Mouse (Mus musculus): ENCODE data around the gene Slc16a11. TPM values are rescaled to one million over a fixed set of nuclear protein-coding genes. Genes with fewer than 3 reads are reported as not detected.

The Slc16a11 gene
- polyA plus RNA-seq, 1 experiment from 2014 or later: 11.2 TPM

- H3K27ac ChIP-seq (replicated peaks): no peak overlapping the region
- no peak overlapping the region for H3K4me3 ChIP-seq (replicated peaks)
- H3K4me1 ChIP-seq: peaks cover 41% of the 10 kb centered on the region
- H3K9me3 ChIP-seq (replicated peaks): no peaks in the 10 kb centered on the region
- WGBS: 65% methylated on average over 3 of the region's 3 CpGs
- H3K36me3 ChIP-seq: 0 out of 2 replicates have a peak, but pooled peaks cover 8% of the 10 kb centered on the region
- no peak overlapping the region for H3K9ac ChIP-seq
- ATAC-seq (ENCODE audit: insufficient number of reproducible peaks, low FRiP score, low TSS enrichment, low read depth): no peak
- peaks cover 58% of the 10 kb centered on the region for H3K27me3 ChIP-seq
- no peak overlapping the region for H3K4me2 ChIP-seq (replicated peaks)
These were observed 3.6 kb downstream of the Slc16a11 start for GRCm38 (mm10) chr11:70216103-70216502.

GRCm38 (mm10) chr11:70218039-70218438, 5.5 kb downstream of the Slc16a11 start:
- Histone ChIP-seq H3K9ac (no peak overlapping the region), H3K27me3 (peaks cover 45% of the 10 kb centered on the region), H3K4me2 (replicated peaks) (no peak overlapping the region), H3K9me3 (replicated peaks) (no peaks in the 10 kb centered on the region), H3K27ac (replicated peaks) (no peak overlapping the region), H3K4me3 (replicated peaks) (no peak overlapping the region), H3K36me3 (0 out of 2 replicates have a peak, but pooled peaks cover 8% of the 10 kb centered on the region), H3K4me1 (peaks cover 48% of the 10 kb centered on the region)
- no peak for ATAC-seq (ENCODE audit: insufficient number of reproducible peaks, low FRiP score, low TSS enrichment, low read depth)
- 80% methylated on average over 4 of the region's 4 CpGs for WGBS

- Histone ChIP-seq H3K9ac (no peak overlapping the region), H3K9me3 (replicated peaks) (no peaks in the 10 kb centered on the region), H3K4me1 (peaks cover 44% of the 10 kb centered on the region), H3K4me3 (replicated peaks) (peak overlapping the region; percentile 51), H3K36me3 (0 out of 2 replicates have a peak, but pooled peaks cover 8% of the 10 kb centered on the region), H3K4me2 (replicated peaks) (peak overlapping the region; percentile 76), H3K27me3 (peaks cover 39% of the 10 kb centered on the region), H3K27ac (replicated peaks) (no peak overlapping the region)
- ATAC-seq (ENCODE audit: insufficient number of reproducible peaks, low FRiP score, low TSS enrichment, low read depth): no peak
- WGBS: 87% methylated on average over 15 of the region's 15 CpGs
These were observed 6.4 kb downstream of the Slc16a11 start for GRCm38 (mm10) chr11:70218741-70219470.

GRCm38 (mm10) chr11:70219873-70220272, 7.3 kb downstream of the Slc16a11 start:
- Histone ChIP-seq H3K4me3 (replicated peaks) (peak overlapping the region; percentile 51), H3K9ac (peak overlapping the region; percentile 41; the same call in 1 of the 2 replicates), H3K4me1 (peaks cover 34% of the 10 kb centered on the region), H3K9me3 (replicated peaks) (no peaks in the 10 kb centered on the region), H3K36me3 (0 out of 2 replicates have a peak, but pooled peaks cover 8% of the 10 kb centered on the region), H3K27me3 (peaks cover 38% of the 10 kb centered on the region), H3K4me2 (replicated peaks) (peak overlapping the region; percentile 76), H3K27ac (replicated peaks) (peak overlapping the region; percentile 87; the same call in 1 of the 2 replicates)
- ATAC-seq (ENCODE audit: insufficient number of reproducible peaks, low FRiP score, low TSS enrichment, low read depth): no peak
- 43% methylated on average over 7 of the region's 7 CpGs for WGBS

- ATAC-seq (ENCODE audit: insufficient number of reproducible peaks, low FRiP score, low TSS enrichment, low read depth): no peak
- Histone ChIP-seq H3K9ac (peak overlapping the region; percentile 41), H3K9me3 (replicated peaks) (no peaks in the 10 kb centered on the region), H3K36me3 (0 out of 2 replicates have a peak, but pooled peaks cover 8% of the 10 kb centered on the region), H3K4me2 (replicated peaks) (peak overlapping the region; percentile 76), H3K4me1 (peaks cover 30% of the 10 kb centered on the region), H3K4me3 (replicated peaks) (peak overlapping the region; percentile 51), H3K27me3 (peaks cover 38% of the 10 kb centered on the region), H3K27ac (replicated peaks) (peak overlapping the region; percentile 87)
- WGBS: 2% methylated on average over 24 of the region's 24 CpGs
These were observed 7.8 kb downstream of the Slc16a11 start for GRCm38 (mm10) chr11:70220323-70220722.

GRCm38 (mm10) chr11:70220731-70221602, 8.4 kb downstream of the Slc16a11 start, which contains the start of gene Slc16a13:
Gene Slc16a13 (minus strand): TSS chr11:70221064.
- H3K27me3 ChIP-seq: peaks cover 37% of the 10 kb centered on the region
- peak within 1 kb of the TSS; percentile 76 for H3K4me2 ChIP-seq (replicated peaks)
- WGBS: under 1% methylated on average over 28 of the region's 28 CpGs
- peak; percentile 90 for ATAC-seq (ENCODE audit: insufficient number of reproducible peaks, low FRiP score, low TSS enrichment, low read depth)
- peak within 1 kb of the TSS; percentile 87 for H3K27ac ChIP-seq (replicated peaks)
- no peaks in the 10 kb centered on the region for H3K9me3 ChIP-seq (replicated peaks)
- 0 out of 2 replicates have a peak, but pooled peaks cover 8% of the 10 kb centered on the region for H3K36me3 ChIP-seq
- H3K9ac ChIP-seq: peak within 1 kb of the TSS; percentile 41
- peaks cover 28% of the 10 kb centered on the region for H3K4me1 ChIP-seq
- peak within 1 kb of the TSS; percentile 51 for H3K4me3 ChIP-seq (replicated peaks)

DNA sequence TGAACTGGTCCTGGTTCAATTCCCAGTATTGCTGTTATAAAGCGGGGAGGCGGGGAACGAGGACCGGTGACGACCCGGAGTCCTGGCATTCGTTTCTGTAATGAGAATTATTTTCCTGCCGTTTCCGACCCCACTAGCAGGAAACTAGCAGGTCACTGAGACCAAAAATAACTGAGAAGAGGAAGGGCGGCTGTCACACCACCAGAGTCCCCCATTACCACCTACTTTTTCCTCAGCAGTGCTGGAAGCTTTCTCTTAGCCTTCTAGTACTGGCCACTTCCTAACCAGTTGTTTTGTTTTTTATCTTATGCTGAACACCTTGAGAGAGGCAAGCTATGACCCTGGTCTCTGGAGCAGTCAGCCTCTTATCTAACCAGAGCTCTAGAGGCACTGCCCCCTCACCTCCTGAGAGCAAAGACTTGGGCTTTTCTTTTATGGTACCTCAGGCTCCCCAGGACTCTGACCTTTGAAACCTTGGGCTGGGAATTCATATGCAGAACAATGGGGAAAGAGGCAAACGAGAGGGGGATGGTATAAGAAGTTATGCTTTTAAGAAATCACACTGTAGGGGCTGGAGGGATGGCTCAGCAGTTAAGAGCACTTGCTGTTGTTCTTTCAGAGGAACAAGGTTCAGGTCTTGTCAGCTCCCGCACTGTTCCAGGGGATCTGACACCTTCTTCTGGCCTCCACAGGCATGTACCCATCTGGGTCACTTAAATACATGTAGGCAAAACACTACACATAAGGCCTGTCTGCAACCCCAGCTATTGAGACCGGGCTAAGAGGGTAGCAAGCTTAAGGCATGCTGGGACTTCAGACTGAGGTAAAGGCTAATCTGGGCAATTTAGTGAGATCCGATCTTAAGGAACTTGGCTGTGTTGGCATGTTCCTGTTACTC, 9.3 kb downstream of the Slc16a11 start:
- WGBS: 9% methylated on average over 14 of the region's 14 CpGs
- H3K27me3 ChIP-seq: peaks cover 37% of the 10 kb centered on the region
- peak overlapping the region; percentile 51 for H3K4me3 ChIP-seq (replicated peaks)
- no peak for ATAC-seq (ENCODE audit: insufficient number of reproducible peaks, low FRiP score, low TSS enrichment, low read depth)
- H3K27ac ChIP-seq (replicated peaks): peak overlapping the region; percentile 87
- peak overlapping the region; percentile 76 for H3K4me2 ChIP-seq (replicated peaks)
- peak overlapping the region; percentile 35 for H3K9ac ChIP-seq
- H3K9me3 ChIP-seq (replicated peaks): no peaks in the 10 kb centered on the region
- 0 out of 2 replicates have a peak, but pooled peaks cover 7% of the 10 kb centered on the region for H3K36me3 ChIP-seq
- peaks cover 37% of the 10 kb centered on the region for H3K4me1 ChIP-seq

GRCm38 (mm10) chr11:70223724-70224123, 11.2 kb downstream of the Slc16a11 start:
- Histone ChIP-seq H3K9ac (no peak overlapping the region), H3K4me1 (peaks cover 40% of the 10 kb centered on the region), H3K4me3 (replicated peaks) (no peak overlapping the region), H3K4me2 (replicated peaks) (no peak overlapping the region), H3K9me3 (replicated peaks) (no peaks in the 10 kb centered on the region), H3K27ac (replicated peaks) (no peak overlapping the region), H3K36me3 (no peaks in the 10 kb centered on the region), H3K27me3 (peaks cover 49% of the 10 kb centered on the region)
- ATAC-seq (ENCODE audit: insufficient number of reproducible peaks, low FRiP score, low TSS enrichment, low read depth): no peak
- 76% methylated on average over 9 of the region's 9 CpGs for WGBS

DNA sequence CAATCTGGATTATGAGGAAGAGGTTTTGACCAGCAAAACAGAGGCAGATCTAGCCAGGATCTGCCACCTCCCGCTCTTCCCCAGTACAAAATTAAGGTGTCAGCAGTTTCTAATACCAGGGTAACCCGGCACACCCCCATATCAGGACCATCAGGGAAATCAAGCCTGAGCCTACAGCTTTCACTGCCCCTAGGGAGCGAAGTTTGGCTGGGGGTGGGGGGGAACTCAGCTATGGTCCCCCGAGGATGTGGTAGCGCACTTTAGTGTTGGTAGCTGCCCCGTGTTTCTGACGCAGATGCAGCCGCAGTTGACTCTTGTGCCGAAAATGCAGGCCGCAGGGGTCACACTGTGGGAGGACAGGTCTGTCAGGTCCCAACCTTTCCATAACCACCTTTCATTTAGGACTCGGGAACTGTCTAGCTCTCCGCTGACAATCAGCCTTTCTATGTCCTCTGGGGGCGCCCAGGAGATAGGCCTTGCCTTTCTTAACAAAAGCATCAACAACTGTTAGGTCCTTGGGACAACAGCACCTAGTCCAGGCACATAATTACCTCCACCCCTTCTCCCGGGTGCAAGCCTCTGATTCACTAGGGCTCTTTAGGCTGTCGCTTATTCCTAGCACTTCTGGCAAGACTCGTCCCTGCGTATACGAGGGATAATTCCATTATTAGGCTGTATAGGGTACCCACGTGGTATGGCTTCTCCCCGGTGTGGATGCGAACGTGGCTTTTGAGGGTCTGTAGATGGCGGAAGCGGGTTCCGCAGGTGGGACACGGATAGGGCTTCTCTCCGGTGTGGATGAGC, 13.4 kb downstream of the Slc16a11 start:
- H3K27me3 ChIP-seq: peaks cover 70% of the 10 kb centered on the region
- peak overlapping the region; percentile 51 for H3K4me2 ChIP-seq (replicated peaks)
- no peaks in the 10 kb centered on the region for H3K36me3 ChIP-seq
- peaks cover 44% of the 10 kb centered on the region for H3K4me1 ChIP-seq
- ATAC-seq (ENCODE audit: insufficient number of reproducible peaks, low FRiP score, low TSS enrichment, low read depth): no peak
- no peak overlapping the region for H3K9ac ChIP-seq
- WGBS: 16% methylated on average over 27 of the region's 27 CpGs
- no peaks in the 10 kb centered on the region for H3K9me3 ChIP-seq (replicated peaks)
- peak overlapping the region; percentile 34 for H3K4me3 ChIP-seq (replicated peaks)
- H3K27ac ChIP-seq (replicated peaks): no peak overlapping the region

DNA sequence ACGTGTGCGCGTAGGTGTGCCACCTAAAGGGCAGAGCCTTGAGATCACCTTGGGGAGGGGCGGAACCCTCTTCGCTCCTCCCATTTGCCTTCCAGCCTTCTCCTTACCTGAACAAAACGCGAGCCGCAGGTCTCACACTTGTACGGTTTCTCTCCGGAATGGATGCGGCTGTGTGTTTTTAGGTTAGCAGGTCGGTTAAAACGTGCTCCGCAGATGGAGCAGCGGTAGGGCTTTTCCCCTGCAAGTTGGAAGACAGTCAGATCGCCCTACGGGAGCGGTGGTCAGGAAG, 14.0 kb downstream of the Slc16a11 start:
- Histone ChIP-seq H3K4me2 (replicated peaks) (peak overlapping the region; percentile 51), H3K27ac (replicated peaks) (no peak overlapping the region), H3K27me3 (peaks cover 70% of the 10 kb centered on the region), H3K4me3 (replicated peaks) (peak overlapping the region; percentile 34), H3K36me3 (no peaks in the 10 kb centered on the region), H3K9me3 (replicated peaks) (no peaks in the 10 kb centered on the region), H3K9ac (no peak overlapping the region), H3K4me1 (peaks cover 39% of the 10 kb centered on the region)
- ATAC-seq (ENCODE audit: insufficient number of reproducible peaks, low FRiP score, low TSS enrichment, low read depth): no peak
- WGBS: 6% methylated on average over 18 of the region's 18 CpGs

Measured in embryonic facial prominence, embryonic 15.5 days (tissue).